Mouse (Mus musculus) ES-Bruce4 (cell line): ENCODE measurements around the gene Tnfrsf11a. TPM values are rescaled to one million over a fixed set of nuclear protein-coding genes. Genes with fewer than 3 reads are reported as not detected.

Source experiments
- H3K27ac ChIP-seq: 2 replicates; pipeline ENCODE4 v1.5.1; 2012; ENCODE audit warnings: low read length, inconsistent platforms; ENCODE audit not compliant: insufficient read depth
- H3K27me3 ChIP-seq: 2 replicates; pipeline ENCODE4 v1.6.1; 2012; ENCODE audit warnings: mild to moderate bottlenecking, low read length, inconsistent platforms; ENCODE audit not compliant: control insufficient read depth, poor library complexity, insufficient read depth, severe bottlenecking
- H3K36me3 ChIP-seq: 2 replicates; pipeline ENCODE4 v1.6.1; 2012; ENCODE audit warnings: inconsistent platforms, mild to moderate bottlenecking, low read length, moderate library complexity; ENCODE audit not compliant: control insufficient read depth, poor library complexity, insufficient read depth, severe bottlenecking
- H3K4me1 ChIP-seq: one replicate; pipeline ENCODE4 v1.8.1; 2011; ENCODE audit warnings: low read length; ENCODE audit not compliant: control insufficient read depth, insufficient read depth
- H3K4me3 ChIP-seq: 2 replicates; pipeline ENCODE4 v1.5.1; 2011; ENCODE audit warnings: low read depth, mild to moderate bottlenecking, low read length
- H3K9ac ChIP-seq: 2 replicates; pipeline ENCODE4 v1.6.1; 2012; ENCODE audit warnings: low read depth, mild to moderate bottlenecking, inconsistent platforms; ENCODE audit not compliant: poor library complexity, severe bottlenecking
- H3K9me3 ChIP-seq: replicated peaks from 2 replicates; pipeline ENCODE4 v1.6.1; 2012; ENCODE audit warnings: mild to moderate bottlenecking, low read length, inconsistent platforms; ENCODE audit not compliant: control insufficient read depth, poor library complexity, insufficient read depth, severe bottlenecking
- CTCF ChIP-seq: IDR thresholded peaks from one replicate; pipeline ENCODE4 v1.8.1; 2011; ENCODE audit warnings: low read depth, low read length
- EP300 ChIP-seq: IDR thresholded peaks from 2 replicates; pipeline ENCODE4 v1.6.1; 2011; ENCODE audit warnings: low read depth, low read length; ENCODE audit not compliant: insufficient read depth
- POLR2A ChIP-seq: IDR thresholded peaks from one replicate; pipeline ENCODE4 v1.8.1; 2011; ENCODE audit warnings: low read length; ENCODE audit not compliant: insufficient read depth
- polyA plus RNA-seq: library from polyadenylated mRNA; stranded (reverse); fragments of >200 nt; gene quantifications from 2 replicates; pipeline ENCODE4 v1.2.4, GENCODE M21; 2011; ENCODE audit warnings: low read depth; ENCODE audit not compliant: missing spikeins, insufficient read depth, insufficient read length

The Tnfrsf11a gene
- polyA plus RNA-seq, 1 experiment: 1.1 TPM

DNA sequence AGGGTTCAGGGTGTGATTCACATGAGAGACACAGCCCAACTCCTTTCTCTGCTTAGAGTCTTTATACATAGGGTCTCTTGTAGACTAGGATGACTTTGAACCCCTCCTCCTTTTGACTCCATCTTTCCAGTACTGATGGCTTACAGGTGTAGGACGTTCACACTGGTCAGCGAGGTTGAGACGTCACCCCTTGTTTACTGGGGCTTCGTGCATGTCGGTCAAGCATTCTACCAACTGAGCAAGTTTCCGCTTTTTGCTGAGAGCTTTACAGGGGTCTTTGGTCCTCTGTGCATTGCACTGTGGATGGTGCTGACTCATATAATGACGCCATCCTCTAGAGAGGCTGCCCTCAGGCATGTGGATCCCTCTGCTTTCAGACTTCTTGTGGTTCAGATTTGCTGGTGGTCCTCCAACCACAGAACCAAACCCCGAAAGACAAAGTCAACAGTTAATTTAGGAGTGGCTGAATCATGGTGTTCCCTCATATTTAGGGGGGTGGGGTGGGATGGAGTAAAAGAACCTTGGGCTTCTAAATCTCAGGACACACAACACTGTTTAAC lies 47.3 kb downstream of the Tnfrsf11a start:
- Histone ChIP-seq H3K36me3 (no peaks in the 10 kb centered on the region), H3K4me3 (no peak overlapping the region), H3K27me3 (no peaks in the 10 kb centered on the region), H3K27ac (no peak overlapping the region), H3K9ac (no peak overlapping the region), H3K4me1 (no peaks in the 10 kb centered on the region), H3K9me3 (no peaks in the 10 kb centered on the region)
- no peak for TF ChIP-seq CTCF
- no peak for TF ChIP-seq POLR2A
- no peak for TF ChIP-seq EP300

- Histone ChIP-seq H3K9ac (no peak overlapping the region), H3K27me3 (no peaks in the 10 kb centered on the region), H3K36me3 (no peaks in the 10 kb centered on the region), H3K4me3 (no peak overlapping the region), H3K4me1 (no peaks in the 10 kb centered on the region), H3K27ac (no peak overlapping the region), H3K9me3 (no peaks in the 10 kb centered on the region)
- TF ChIP-seq POLR2A: no peak
- no peak for TF ChIP-seq CTCF
- TF ChIP-seq EP300: no peak
These were observed 48.7 kb downstream of the Tnfrsf11a start for GRCm38 (mm10) chr1:105829171-105829570.

DNA sequence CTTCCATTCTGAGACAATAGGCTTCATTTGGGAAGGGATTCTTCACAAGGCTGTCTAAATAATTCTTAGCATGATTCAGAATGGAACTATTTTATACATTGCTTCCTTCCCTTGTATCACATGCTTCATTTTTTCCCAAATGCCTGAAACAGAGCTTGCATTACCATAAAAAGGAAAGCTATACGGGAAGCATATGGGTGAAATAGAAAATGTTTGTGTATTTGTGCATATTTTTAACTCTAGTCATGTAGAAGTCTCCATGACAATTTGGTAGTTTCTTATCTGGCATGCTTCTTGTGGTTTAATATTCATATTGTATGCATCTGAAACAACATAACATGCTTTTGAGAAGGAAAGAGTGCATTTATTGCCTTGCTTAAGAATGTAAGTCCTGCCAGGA lies 52.3 kb downstream of the Tnfrsf11a start:
- Histone ChIP-seq H3K9ac (no peak overlapping the region), H3K9me3 (no peaks in the 10 kb centered on the region), H3K36me3 (no peaks in the 10 kb centered on the region), H3K27me3 (no peaks in the 10 kb centered on the region), H3K4me1 (no peaks in the 10 kb centered on the region), H3K4me3 (no peak overlapping the region), H3K27ac (no peak overlapping the region)
- TF ChIP-seq CTCF (no peak), POLR2A (no peak), EP300 (no peak)

DNA sequence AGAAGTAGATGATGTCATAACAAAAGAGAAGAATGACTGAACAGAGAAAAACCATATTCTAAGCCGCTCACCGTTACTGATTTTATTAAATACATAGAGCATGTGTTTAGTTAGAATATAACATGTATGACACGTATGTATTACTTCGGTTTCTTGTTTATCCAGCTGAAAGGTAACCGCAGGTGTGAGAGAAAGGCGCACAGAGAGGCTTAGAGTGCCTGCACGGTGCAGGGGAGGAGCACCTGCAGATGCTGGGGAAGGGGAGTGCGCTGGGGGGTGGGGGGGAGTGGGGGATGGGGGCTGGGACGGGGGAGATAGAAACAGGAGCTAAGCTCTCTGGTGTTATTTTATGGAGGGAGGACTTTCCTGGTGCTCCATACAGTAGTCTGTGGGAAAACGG lies 62.4 kb downstream of the Tnfrsf11a start:
- Histone ChIP-seq H3K4me1 (no peaks in the 10 kb centered on the region), H3K9me3 (no peaks in the 10 kb centered on the region), H3K27me3 (no peaks in the 10 kb centered on the region; the same call in 1 of the 2 replicates), H3K36me3 (no peaks in the 10 kb centered on the region), H3K27ac (no peak overlapping the region), H3K9ac (no peak overlapping the region), H3K4me3 (no peak overlapping the region)
- TF ChIP-seq EP300 (no peak), CTCF (no peak), POLR2A (no peak)

DNA sequence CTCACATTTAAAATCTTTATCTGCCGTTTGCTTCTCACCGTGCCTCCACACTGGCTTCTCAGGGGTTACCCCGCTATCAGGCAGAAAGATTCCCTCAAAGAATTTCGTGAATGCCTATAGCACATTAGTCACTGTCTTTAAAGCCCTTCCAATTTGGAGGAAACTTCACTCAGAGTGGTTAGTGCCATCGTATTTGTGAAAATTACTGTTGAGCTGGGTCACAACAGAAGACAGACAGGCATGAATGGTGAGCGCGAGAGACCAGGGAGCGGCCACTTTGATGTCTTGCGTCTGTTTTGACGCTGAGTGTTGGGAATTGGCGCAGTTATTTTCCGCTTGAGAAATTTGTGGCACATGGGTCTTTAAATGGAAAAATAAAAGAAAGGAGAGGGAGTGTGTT lies 62.9 kb downstream of the Tnfrsf11a start:
- H3K9ac ChIP-seq: no peak overlapping the region
- no peak overlapping the region for H3K27ac ChIP-seq
- TF ChIP-seq CTCF (no peak), EP300 (no peak), POLR2A (no peak)
- no peaks in the 10 kb centered on the region for H3K9me3 ChIP-seq
- H3K4me1 ChIP-seq: no peaks in the 10 kb centered on the region
- H3K4me3 ChIP-seq: no peak overlapping the region
- H3K36me3 ChIP-seq: no peaks in the 10 kb centered on the region
- no peaks in the 10 kb centered on the region; the same call in 1 of the 2 replicates for H3K27me3 ChIP-seq

- no peak overlapping the region for H3K9ac ChIP-seq
- H3K9me3 ChIP-seq: no peaks in the 10 kb centered on the region
- no peaks in the 10 kb centered on the region for H3K36me3 ChIP-seq
- H3K27me3 ChIP-seq: no peaks in the 10 kb centered on the region; the same call in 1 of the 2 replicates
- no peaks in the 10 kb centered on the region for H3K4me1 ChIP-seq
- TF ChIP-seq EP300 (no peak), POLR2A (no peak), CTCF (no peak)
- no peak overlapping the region for H3K4me3 ChIP-seq
- no peak overlapping the region for H3K27ac ChIP-seq
These were observed 63.3 kb downstream of the Tnfrsf11a start for GRCm38 (mm10) chr1:105843856-105844255.
